Comparison of ENCODE assay signal across 16 mouse cellular contexts in genomic region chr17:11912136-11912535, GRCm38 (mm10).
"Had no signal": no experiment of that assay in that cellular context is flagged by ENCODE, and none has a peak within 500 bp of the region (broad histone marks: within the 10 kb centered on the region; RNA-seq: fewer than 3 reads in every experiment).

No protein-coding gene starts in this region.

- DNase-seq: gastrocnemius, adult 2 months; gastrocnemius, postnatal 10 days; gastrocnemius, postnatal 25 days; heart, postnatal 14 days; heart, postnatal 36 days; kidney, adult 8-10 months; kidney, postnatal 36 days; liver had no signal

- H3K27ac ChIP-seq: gastrocnemius, adult 2 months; heart, embryonic 13.5 days; heart, embryonic 15.5 days; kidney, postnatal 0 days; left cerebral cortex, adult 2 months had no signal

- H3K9ac ChIP-seq: heart, embryonic 15.5 days; hindbrain, embryonic 15.5 days had no signal

- ATAC-seq: intestine, embryonic 16.5 days had no signal

- H3K36me3 ChIP-seq: heart, embryonic 10.5 days; heart, embryonic 13.5 days; heart, embryonic 15.5 days; hindbrain, embryonic 13.5 days; hindbrain, embryonic 15.5 days had no signal

- H3K9me3 ChIP-seq: heart, embryonic 10.5 days; heart, embryonic 13.5 days; heart, embryonic 15.5 days; hindbrain, embryonic 13.5 days; hindbrain, embryonic 15.5 days had no signal

- H3K27me3 ChIP-seq: hindbrain, embryonic 15.5 days had no signal
